Mouse (Mus musculus) liver, postnatal 0 days (tissue): Measurements from ENCODE around the gene Rapsn. TPM values are rescaled to one million over a fixed set of nuclear protein-coding genes. Genes with fewer than 3 reads are reported as not detected.
"Not testable (repeated sequence)": the region's sequence is repeated elsewhere in the genome, so short reads cannot be mapped to it uniquely, and the experiment has no call there.

Experiments used
- ATAC-seq: fragments of 200-750 bp; cut with Nextera tagmentation; 2 replicates; pipeline ENCODE4 v1.8.0; 2017; ENCODE audit warnings: mild to moderate bottlenecking, moderate library complexity
- DNase-seq: peaks from one replicate; pipeline ENCODE4 v3.0.0-alpha.2; 2016
- H3K27ac ChIP-seq: fragments of 300-500 bp; sonication (generic); 2 replicates; pipeline ENCODE4 v1.5.1; 2014; ENCODE audit warnings: antibody characterized with exemption, moderate library complexity, mild to moderate bottlenecking, low read depth
- H3K27me3 ChIP-seq: fragments of 300-500 bp; sonication (generic); 2 replicates; pipeline ENCODE4 v1.6.1; 2014; ENCODE audit warnings: low read length, control low read depth, mixed read lengths; ENCODE audit not compliant: insufficient read depth
- H3K36me3 ChIP-seq: fragments of 300-500 bp; sonication (generic); replicated peaks from 2 replicates; pipeline ENCODE4 v1.6.1; 2014; ENCODE audit warnings: mild to moderate bottlenecking, control low read depth, low read length, moderate library complexity, mixed read lengths; ENCODE audit not compliant: insufficient read depth
- H3K4me1 ChIP-seq: fragments of 300-500 bp; sonication (generic); 2 replicates; pipeline ENCODE4 v1.6.1; 2014; ENCODE audit warnings: antibody characterized with exemption, mild to moderate bottlenecking, control low read depth; ENCODE audit not compliant: insufficient read depth
- H3K4me2 ChIP-seq: fragments of 300-500 bp; sonication (generic); 2 replicates; pipeline ENCODE4 v1.6.1; 2014; ENCODE audit warnings: low read depth, mild to moderate bottlenecking, low read length, moderate library complexity, mixed read lengths
- H3K4me3 ChIP-seq: fragments of 300-500 bp; sonication (generic); 2 replicates; pipeline ENCODE4 v1.5.1; 2014; ENCODE audit warnings: low read depth, low read length
- H3K9ac ChIP-seq: fragments of 300-500 bp; sonication (generic); replicated peaks from 2 replicates; pipeline ENCODE4 v1.6.1; 2014; ENCODE audit warnings: mild to moderate bottlenecking, moderate library complexity
- H3K9me3 ChIP-seq: fragments of 300-500 bp; sonication (generic); 2 replicates; pipeline ENCODE4 v1.6.1; 2016; ENCODE audit warnings: mild to moderate bottlenecking, control low read depth, low read length, mixed read lengths
- CTCF ChIP-seq: sonication (generic); IDR thresholded peaks from 2 replicates; pipeline ENCODE4 v1.5.1; 2016; ENCODE audit warnings: antibody characterized with exemption, low read depth
- EP300 ChIP-seq: IDR thresholded peaks from 2 replicates; pipeline ENCODE4 v1.6.1; 2016; ENCODE audit warnings: antibody characterized with exemption, low read depth, mild to moderate bottlenecking
- WGBS: fragments of 180-500 bp; shearing (Covaris S2); extraction: QIAGEN DNeasy Blood & Tissue Kit; methylation state at CpG from one replicate; pipeline ENCODE4 v1.1.7; 2014; ENCODE audit not compliant: insufficient replicate concordance; 5-methylcytosine and 5-hydroxymethylcytosine counted together
- polyA plus RNA-seq: library from polyadenylated mRNA; unstranded; fragments of >200 nt; fragmentation: Nextera tagmentation; extraction: Ambion mirVana; gene quantifications from 2 replicates; pipeline ENCODE4 v1.2.1, GENCODE M21; 2015

Gene Rapsn
- polyA plus RNA-seq, 1 experiment from 2014 or later, result 1.8 TPM

DNA sequence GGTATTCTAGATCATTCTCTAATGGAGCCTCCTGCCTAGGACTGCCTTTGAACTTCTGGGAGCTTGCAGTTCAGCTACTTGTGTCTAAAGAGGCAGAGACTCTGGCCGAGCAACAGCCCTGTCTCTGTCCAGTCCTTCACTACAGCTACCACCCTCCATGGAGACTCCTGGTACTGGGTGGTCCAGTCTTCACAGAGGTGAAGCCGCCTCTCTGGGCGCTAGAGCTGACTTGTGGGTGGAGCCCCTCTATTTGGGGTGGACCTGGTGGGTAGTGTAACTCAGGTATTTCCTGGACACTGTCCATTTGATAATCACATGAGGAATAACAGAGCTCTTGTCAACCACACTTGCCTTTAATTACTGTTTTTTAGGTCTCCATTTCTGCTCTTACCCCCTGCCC lies 15.5 kb upstream of the Rapsn start:
- H3K9ac ChIP-seq, result no peak overlapping the region
- WGBS, result 89% methylated on average over 3 of the region's 3 CpGs
- peaks cover 28% of the 10 kb centered on the region for H3K36me3 ChIP-seq
- H3K9me3 ChIP-seq, result no peaks in the 10 kb centered on the region
- ATAC-seq, result no peak
- peaks cover 5% of the 10 kb centered on the region for H3K4me1 ChIP-seq
- no peak for TF ChIP-seq CTCF
- TF ChIP-seq EP300, result no peak
- H3K4me2 ChIP-seq, result no peak overlapping the region
- no peak overlapping the region for H3K27ac ChIP-seq
- H3K27me3 ChIP-seq, result no peaks in the 10 kb centered on the region
- no peak overlapping the region for H3K4me3 ChIP-seq
- DNase-seq, result no peak

DNA sequence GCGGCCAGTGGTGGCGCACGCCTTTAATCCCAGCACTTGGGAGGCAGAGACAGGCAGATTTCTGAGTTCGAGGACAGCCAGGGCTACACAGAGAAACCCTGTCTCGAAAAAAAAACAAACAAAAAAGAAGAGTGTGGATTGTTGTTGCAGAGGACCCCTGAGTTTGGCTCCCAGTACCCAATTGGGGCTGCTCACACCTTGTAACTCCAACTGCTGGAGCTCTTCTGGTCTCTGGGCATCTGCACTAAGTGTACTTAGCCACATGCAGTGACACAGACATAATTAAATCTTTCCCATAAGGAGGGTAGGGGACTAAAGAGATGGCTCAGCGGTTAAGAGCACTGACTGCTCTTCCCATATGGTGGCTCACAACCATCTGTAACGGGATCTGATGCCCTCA lies 13.2 kb upstream of the Rapsn start:
- H3K36me3 ChIP-seq, ATAC-seq, H3K4me3 ChIP-seq, DNase-seq, H3K9me3 ChIP-seq, H3K27me3 ChIP-seq, H3K27ac ChIP-seq, H3K9ac ChIP-seq, H3K4me2 ChIP-seq: not testable (repeated sequence)
- 94% methylated on average over 7 of the region's 7 CpGs for WGBS
- peaks cover 11% of the 10 kb centered on the region for H3K4me1 ChIP-seq

DNA sequence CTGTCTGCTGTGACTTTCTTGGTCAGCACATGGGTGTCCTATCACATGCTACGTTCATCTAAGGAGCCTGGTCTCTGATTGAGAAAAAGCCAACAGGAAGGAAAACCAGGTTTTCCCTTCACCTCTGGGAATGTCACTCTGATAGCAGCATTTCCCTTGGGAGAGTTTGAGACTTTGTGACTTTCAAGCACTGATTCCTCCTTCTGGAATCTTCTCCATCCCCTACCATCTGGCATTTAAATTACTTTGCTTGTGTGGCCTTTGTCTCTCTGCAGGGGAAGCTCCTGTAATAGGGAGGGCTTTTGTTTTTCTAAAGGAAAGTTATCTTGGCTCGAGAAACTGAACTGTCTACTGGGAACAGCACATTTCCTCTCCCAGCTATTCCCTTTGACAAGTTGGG lies 12.3 kb upstream of the Rapsn start:
- Histone ChIP-seq H3K4me1 (peaks cover 15% of the 10 kb centered on the region), H3K9me3 (no peaks in the 10 kb centered on the region), H3K27ac (no peak overlapping the region), H3K4me2 (no peak overlapping the region), H3K4me3 (no peak overlapping the region), H3K9ac (no peak overlapping the region), H3K36me3 (peaks cover 8% of the 10 kb centered on the region; the same call in 1 of the 2 replicates), H3K27me3 (no peaks in the 10 kb centered on the region)
- TF ChIP-seq CTCF, result no peak
- TF ChIP-seq EP300, result no peak
- ATAC-seq (no peak), DNase-seq (no peak)
- 66% methylated on average over 2 of the region's 2 CpGs for WGBS

DNA sequence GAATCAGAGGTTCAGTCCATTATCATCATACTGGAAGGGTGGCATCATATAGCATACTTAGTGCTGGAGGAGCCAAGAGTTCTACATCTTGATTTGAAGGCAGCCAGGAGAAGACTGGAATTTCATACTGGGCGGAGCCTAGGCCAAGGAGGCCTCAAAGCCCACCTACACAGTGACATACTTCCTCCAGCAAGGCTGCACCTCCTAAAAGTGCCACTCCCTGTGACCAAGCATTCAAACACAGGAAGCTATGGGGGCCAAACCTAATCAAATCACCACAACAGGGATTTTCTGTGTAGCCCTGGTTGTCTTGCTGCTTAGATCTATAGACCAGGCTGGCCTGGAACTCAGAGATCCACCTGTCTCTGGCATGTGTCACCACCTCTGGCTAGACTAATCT lies 11.5 kb upstream of the Rapsn start:
- no peak overlapping the region for H3K4me3 ChIP-seq
- H3K4me1 ChIP-seq, result peaks cover 20% of the 10 kb centered on the region
- WGBS, result 81% methylated on average over 1 of the region's 1 CpGs
- no peak overlapping the region for H3K4me2 ChIP-seq
- H3K27me3 ChIP-seq, result no peaks in the 10 kb centered on the region
- DNase-seq, result no peak
- 0 out of 2 replicates have a peak, but pooled peaks have one; percentile 15 for ATAC-seq
- no peak for TF ChIP-seq EP300
- TF ChIP-seq CTCF, result no peak
- no peak overlapping the region for H3K9ac ChIP-seq
- H3K36me3 ChIP-seq, result peaks cover 8% of the 10 kb centered on the region; the same call in 1 of the 2 replicates
- H3K9me3 ChIP-seq, result no peaks in the 10 kb centered on the region
- H3K27ac ChIP-seq, result no peak overlapping the region; the same call in 1 of the 2 replicates

DNA sequence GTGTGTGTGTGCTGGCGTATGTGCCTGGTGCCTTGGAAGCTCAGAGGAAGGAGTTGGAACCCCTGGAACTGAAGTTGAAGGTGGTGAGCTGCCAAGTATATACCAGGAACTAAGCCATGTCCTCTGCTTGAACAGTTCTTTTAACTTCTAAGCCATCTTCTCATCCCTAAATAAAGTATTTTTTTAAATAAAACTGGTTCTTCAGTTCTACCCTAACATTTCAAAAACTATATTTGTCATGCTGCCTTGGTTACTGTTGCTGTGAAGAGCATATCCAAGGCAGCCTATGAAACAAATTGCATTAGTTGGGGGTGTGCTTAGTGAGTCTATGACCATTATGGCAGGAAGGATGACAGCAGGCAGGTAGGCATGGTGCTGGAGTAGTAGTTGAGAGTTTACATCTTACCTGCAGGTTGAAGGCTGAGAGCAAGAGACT lies 10.3 kb upstream of the Rapsn start:
- no peak for ATAC-seq
- Histone ChIP-seq H3K4me3 (peak overlapping the region; percentile 41), H3K9ac (peak overlapping the region; percentile 34; the same call in 1 of the 2 replicates), H3K9me3 (no peaks in the 10 kb centered on the region), H3K27ac (no peak overlapping the region), H3K4me1 (peaks cover 20% of the 10 kb centered on the region), H3K4me2 (peak overlapping the region; percentile 63), H3K36me3 (peaks cover 6% of the 10 kb centered on the region; the same call in 1 of the 2 replicates), H3K27me3 (no peaks in the 10 kb centered on the region)
- WGBS, result 96% methylated on average over 1 of the region's 1 CpGs
- DNase-seq, result no peak
- TF ChIP-seq CTCF (no peak), EP300 (no peak)

DNA sequence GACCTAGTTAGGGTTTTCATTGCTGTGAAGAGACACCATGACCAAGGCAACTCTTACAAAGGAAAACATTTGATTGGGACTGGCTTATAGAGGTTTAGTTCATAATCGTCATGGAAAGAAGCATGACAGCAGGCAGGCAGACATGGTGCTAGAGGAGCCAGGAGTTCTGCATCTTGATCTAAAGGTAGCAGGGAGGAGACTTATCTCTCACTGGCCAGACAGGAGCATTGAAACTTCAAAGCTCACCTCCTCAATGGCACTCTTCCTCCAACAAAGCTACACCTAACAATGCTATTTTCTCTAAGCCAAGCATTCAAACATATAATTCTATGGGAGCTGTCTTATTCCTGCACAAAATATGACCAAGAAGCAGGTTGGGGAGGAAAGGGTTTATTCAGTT lies 8.9 kb upstream of the Rapsn start:
- no peak for DNase-seq
- Histone ChIP-seq H3K4me3 (peak overlapping the region; percentile 41), H3K4me2 (peak overlapping the region; percentile 63), H3K9me3 (no peaks in the 10 kb centered on the region), H3K27me3 (no peaks in the 10 kb centered on the region), H3K27ac (peak overlapping the region; percentile 72), H3K9ac (peak overlapping the region; percentile 55), H3K36me3 (no peaks in the 10 kb centered on the region), H3K4me1 (peaks cover 20% of the 10 kb centered on the region)
- peak; percentile 24; the same call in 1 of the 2 replicates for ATAC-seq
- 61% methylated on average over 1 of the region's 1 CpGs for WGBS
- TF ChIP-seq EP300, result peak; percentile 22; the same call in 1 of the 2 replicates
- no peak for TF ChIP-seq CTCF
